Mouse (Mus musculus): Measurements from ENCODE around the gene Csf2ra. TPM values are rescaled to one million over a fixed set of nuclear protein-coding genes. Genes with fewer than 3 reads are reported as not detected.
A peak's percentile ranks its signal among the peaks of the same experiment; 100 is the strongest.

Csf2ra gene
- polyA plus RNA-seq, 1 experiment = 18.3 TPM

DNA sequence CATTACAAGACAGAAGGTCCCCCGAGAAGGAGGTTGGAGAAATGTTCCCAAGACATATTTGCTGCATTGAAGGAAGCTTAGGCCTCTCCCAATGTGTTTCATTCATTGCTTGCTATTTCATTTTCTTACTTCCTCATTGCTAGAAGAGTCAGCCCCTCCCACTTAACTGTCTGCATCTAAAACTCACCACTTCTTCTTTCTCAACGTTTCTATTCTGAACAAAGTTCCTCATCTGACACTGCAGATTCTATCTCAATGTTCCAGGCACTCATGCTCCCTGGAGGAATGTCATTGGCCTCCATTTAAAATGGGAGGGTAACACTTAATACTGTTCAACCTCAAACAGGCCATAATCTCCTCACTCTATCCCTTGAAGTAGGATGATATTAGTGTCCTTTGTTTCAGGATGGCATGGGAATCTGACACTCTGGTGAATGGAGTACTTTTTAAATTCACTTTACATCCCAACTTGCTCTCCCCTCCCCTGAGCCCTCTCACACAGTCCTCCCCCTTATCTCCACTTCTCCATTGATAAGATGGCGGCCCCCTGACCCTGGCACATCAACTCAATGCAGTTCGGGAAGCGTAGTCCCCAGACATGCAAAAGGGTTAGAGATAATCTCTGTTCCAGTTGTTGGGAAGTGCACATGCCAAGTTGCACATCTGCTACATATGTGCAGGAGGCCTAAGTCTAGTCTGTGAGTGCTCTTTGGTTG is 16.6 kb upstream of the Csf2ra start:
- Histone ChIP-seq H3K27me3 (ENCODE audit: control insufficient read depth, insufficient read depth, low read length, poor library complexity, severe bottlenecking) (no peaks in the 10 kb centered on the region), H3K4me3 (ENCODE audit: low read depth, low read length) (no peak overlapping the region), H3K9ac (ENCODE audit: low read depth, poor library complexity, severe bottlenecking) (no peak overlapping the region), H3K27ac (ENCODE audit: insufficient read depth, low read length) (no peak overlapping the region), H3K4me1 (ENCODE audit: control insufficient read depth, insufficient read depth, low read length) (no peaks in the 10 kb centered on the region), H3K36me3 (ENCODE audit: control insufficient read depth, insufficient read depth, low read length, poor library complexity, severe bottlenecking) (no peaks in the 10 kb centered on the region), H3K9me3 (replicated peaks; ENCODE audit: control insufficient read depth, insufficient read depth, low read length, poor library complexity, severe bottlenecking) (peaks cover 4% of the 10 kb centered on the region; the same call in 1 of the 2 replicates)
- TF ChIP-seq EP300 (IDR thresholded peaks at IDR 0.05; ENCODE audit: insufficient read depth, low read depth, low read length) (no peak), POLR2A (IDR thresholded peaks at IDR 0.05; ENCODE audit: insufficient read depth, low read length) (no peak), CTCF (IDR thresholded peaks at IDR 0.05; ENCODE audit: low read depth, low read length) (no peak)

DNA sequence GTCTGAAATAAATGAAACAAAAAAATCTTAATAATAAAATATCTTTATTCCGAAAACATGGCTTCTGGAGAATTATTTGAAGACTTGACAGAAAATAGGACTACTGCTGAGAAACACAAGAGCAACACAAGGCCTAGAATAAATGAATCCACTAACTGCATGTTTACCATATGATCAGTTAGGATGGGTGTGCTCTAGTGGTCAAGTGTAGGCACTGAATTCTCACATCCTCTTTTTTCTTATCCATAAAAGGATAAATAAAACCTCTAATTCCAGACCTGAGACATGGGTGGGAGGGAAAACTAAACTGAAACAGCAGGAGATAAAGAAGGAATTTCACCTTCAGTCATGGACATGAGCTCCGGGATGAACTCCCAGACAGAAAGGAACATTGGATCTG is 9.7 kb upstream of the Csf2ra start:
- Histone ChIP-seq H3K27me3 (ENCODE audit: control insufficient read depth, insufficient read depth, low read length, poor library complexity, severe bottlenecking) (peaks cover 2% of the 10 kb centered on the region; the same call in 1 of the 2 replicates), H3K27ac (ENCODE audit: insufficient read depth, low read length) (no peak overlapping the region)
- no peak for TF ChIP-seq POLR2A (IDR thresholded peaks at IDR 0.05; ENCODE audit: insufficient read depth, low read length)
- no peak for TF ChIP-seq CTCF (IDR thresholded peaks at IDR 0.05; ENCODE audit: low read depth, low read length)
- no peak for TF ChIP-seq EP300 (IDR thresholded peaks at IDR 0.05; ENCODE audit: insufficient read depth, low read depth, low read length)

DNA sequence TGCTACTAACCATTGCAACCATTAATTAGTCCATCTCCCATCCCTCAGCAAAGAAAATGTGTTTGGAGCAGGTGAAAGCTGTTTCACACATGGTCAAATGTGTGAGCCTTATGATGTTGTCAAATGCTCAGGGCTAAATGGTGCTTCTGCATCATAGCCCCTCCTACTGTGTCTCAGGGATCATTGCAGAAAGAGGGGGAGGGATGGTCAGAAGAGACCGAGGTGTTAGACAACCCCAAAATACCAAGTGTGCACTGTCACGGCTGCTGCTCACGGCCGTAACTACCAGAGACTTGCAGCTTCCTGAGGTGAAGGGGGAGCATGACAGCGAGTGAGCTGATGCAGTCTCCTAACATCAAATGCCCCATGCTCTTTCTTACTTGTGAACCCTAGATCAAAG is 6.3 kb upstream of the Csf2ra start:
- Histone ChIP-seq H3K4me1 (ENCODE audit: control insufficient read depth, insufficient read depth, low read length) (no peaks in the 10 kb centered on the region), H3K9me3 (replicated peaks; ENCODE audit: control insufficient read depth, insufficient read depth, low read length, poor library complexity, severe bottlenecking) (no peaks in the 10 kb centered on the region), H3K36me3 (ENCODE audit: control insufficient read depth, insufficient read depth, low read length, poor library complexity, severe bottlenecking) (no peaks in the 10 kb centered on the region), H3K9ac (ENCODE audit: low read depth, poor library complexity, severe bottlenecking) (no peak overlapping the region), H3K27ac (ENCODE audit: insufficient read depth, low read length) (no peak overlapping the region), H3K4me3 (ENCODE audit: low read depth, low read length) (no peak overlapping the region), H3K27me3 (ENCODE audit: control insufficient read depth, insufficient read depth, low read length, poor library complexity, severe bottlenecking) (peaks cover 2% of the 10 kb centered on the region; the same call in 1 of the 2 replicates)
- TF ChIP-seq CTCF (IDR thresholded peaks at IDR 0.05; ENCODE audit: low read depth, low read length) (no peak), POLR2A (IDR thresholded peaks at IDR 0.05; ENCODE audit: insufficient read depth, low read length) (no peak), EP300 (IDR thresholded peaks at IDR 0.05; ENCODE audit: insufficient read depth, low read depth, low read length) (no peak)

More for the DNA sequence above, 9.7 kb upstream of the Csf2ra start:
- Histone ChIP-seq H3K9me3 (replicated peaks; ENCODE audit: control insufficient read depth, insufficient read depth, low read length, poor library complexity, severe bottlenecking) (no peaks in the 10 kb centered on the region), H3K4me3 (ENCODE audit: low read depth, low read length) (no peak overlapping the region), H3K36me3 (ENCODE audit: control insufficient read depth, insufficient read depth, low read length, poor library complexity, severe bottlenecking) (no peaks in the 10 kb centered on the region), H3K4me1 (ENCODE audit: control insufficient read depth, insufficient read depth, low read length) (no peaks in the 10 kb centered on the region), H3K9ac (ENCODE audit: low read depth, poor library complexity, severe bottlenecking) (no peak overlapping the region)

DNA sequence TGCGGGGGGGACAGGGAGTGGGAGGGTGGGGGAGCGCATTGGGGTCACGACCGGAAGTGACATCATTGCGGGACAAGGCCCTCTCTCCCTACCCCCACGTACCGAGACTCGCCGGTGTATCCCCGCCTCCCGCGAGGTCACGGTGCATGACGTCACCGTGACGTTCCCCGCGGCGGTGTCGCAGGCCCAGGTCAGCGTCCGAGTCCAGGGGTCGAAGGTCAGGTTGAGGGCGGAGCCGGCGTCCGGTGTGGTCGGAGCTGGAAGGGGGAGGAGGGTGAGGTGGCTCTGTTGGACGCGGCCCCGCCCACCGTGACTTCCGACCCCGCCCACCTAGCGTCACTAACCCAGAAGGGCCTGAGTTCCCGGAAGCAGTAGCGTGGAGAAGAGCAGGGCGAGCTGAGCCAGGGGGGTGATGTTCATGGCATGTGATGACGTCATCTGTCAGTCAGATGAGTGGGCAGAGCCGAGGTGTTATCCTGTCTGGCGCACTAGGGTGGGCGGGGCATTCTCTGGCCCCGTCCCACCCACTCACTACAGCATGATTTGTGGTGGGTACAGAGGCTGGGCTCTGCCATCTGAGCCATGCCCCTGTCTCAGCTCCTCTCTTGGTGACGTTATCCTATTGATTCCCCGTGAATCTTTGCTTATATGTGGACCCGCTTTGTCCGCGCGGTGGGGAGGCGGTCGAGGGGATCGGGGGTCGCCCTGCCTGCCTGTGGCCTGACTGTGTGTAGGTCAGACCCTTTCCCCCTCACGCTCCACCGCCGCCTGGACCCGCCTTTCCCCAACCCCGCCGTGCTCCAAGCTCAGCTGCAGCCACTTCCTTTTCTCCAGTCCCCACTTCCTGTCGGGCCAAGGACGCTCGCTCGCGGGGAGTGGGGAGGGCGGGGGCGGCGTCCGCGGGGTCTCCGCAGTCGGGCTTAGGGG is 1.0 kb downstream of the Csf2ra start:
- Histone ChIP-seq H3K36me3 (ENCODE audit: control insufficient read depth, insufficient read depth, low read length, poor library complexity, severe bottlenecking) (no peaks in the 10 kb centered on the region), H3K27ac (ENCODE audit: insufficient read depth, low read length) (peak overlapping the region; percentile 57), H3K27me3 (ENCODE audit: control insufficient read depth, insufficient read depth, low read length, poor library complexity, severe bottlenecking) (no peaks in the 10 kb centered on the region), H3K9me3 (replicated peaks; ENCODE audit: control insufficient read depth, insufficient read depth, low read length, poor library complexity, severe bottlenecking) (no peaks in the 10 kb centered on the region), H3K4me3 (ENCODE audit: low read depth, low read length) (peak overlapping the region; percentile 73), H3K4me1 (ENCODE audit: control insufficient read depth, insufficient read depth, low read length) (no peaks in the 10 kb centered on the region), H3K9ac (ENCODE audit: low read depth, poor library complexity, severe bottlenecking) (peak overlapping the region; percentile 70)
- TF ChIP-seq POLR2A (IDR thresholded peaks at IDR 0.05; ENCODE audit: insufficient read depth, low read length) = no peak
- 0 out of 2 replicates have a peak, but pooled peaks have one; percentile 12 for TF ChIP-seq EP300 (IDR thresholded peaks at IDR 0.05; ENCODE audit: insufficient read depth, low read depth, low read length)

DNA sequence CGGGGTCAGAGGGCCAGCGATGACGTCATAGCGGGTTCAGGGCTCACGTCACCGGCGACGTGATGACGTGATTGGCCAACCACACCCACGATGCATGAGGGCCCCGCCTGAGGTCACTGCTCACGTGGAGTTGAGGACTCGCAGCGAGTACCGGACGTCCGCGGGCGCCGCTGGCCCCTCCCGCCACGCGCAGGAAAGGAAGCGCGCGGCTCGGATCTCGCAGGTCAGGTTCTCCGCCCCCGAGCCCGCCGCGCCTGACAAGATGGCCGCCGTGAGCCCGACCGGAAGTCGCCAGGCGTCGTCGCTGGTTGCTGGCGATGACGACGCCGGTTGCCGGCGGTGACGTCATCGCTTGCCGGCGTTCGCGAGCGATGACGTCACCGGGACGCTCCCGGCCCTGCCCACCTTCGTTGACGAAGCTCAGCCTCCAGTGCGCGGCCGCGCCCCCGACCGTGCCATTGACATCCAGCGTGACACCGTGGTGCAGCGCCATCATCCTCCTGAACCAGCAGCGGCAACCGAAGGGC is 1.8 kb downstream of the Csf2ra start:
- H3K9ac ChIP-seq (ENCODE audit: low read depth, poor library complexity, severe bottlenecking) = no peak overlapping the region
- no peaks in the 10 kb centered on the region for H3K36me3 ChIP-seq (ENCODE audit: control insufficient read depth, insufficient read depth, low read length, poor library complexity, severe bottlenecking)
- no peaks in the 10 kb centered on the region for H3K9me3 ChIP-seq (replicated peaks; ENCODE audit: control insufficient read depth, insufficient read depth, low read length, poor library complexity, severe bottlenecking)
- TF ChIP-seq CTCF (IDR thresholded peaks at IDR 0.05; ENCODE audit: low read depth, low read length) (no peak), POLR2A (IDR thresholded peaks at IDR 0.05; ENCODE audit: insufficient read depth, low read length) (no peak), EP300 (IDR thresholded peaks at IDR 0.05; ENCODE audit: insufficient read depth, low read depth, low read length) (no peak)
- H3K27me3 ChIP-seq (ENCODE audit: control insufficient read depth, insufficient read depth, low read length, poor library complexity, severe bottlenecking) = no peaks in the 10 kb centered on the region
- H3K27ac ChIP-seq (ENCODE audit: insufficient read depth, low read length) = peak overlapping the region; percentile 71
- peak overlapping the region; percentile 76 for H3K4me3 ChIP-seq (ENCODE audit: low read depth, low read length)
- H3K4me1 ChIP-seq (ENCODE audit: control insufficient read depth, insufficient read depth, low read length) = no peaks in the 10 kb centered on the region

Data from ES-Bruce4 (cell line).